Mouse (Mus musculus) embryonic facial prominence, embryonic 13.5 days (tissue): Measurements from ENCODE around the gene Fcho2. TPM values are rescaled to one million over a fixed set of nuclear protein-coding genes. Genes with fewer than 3 reads are reported as not detected.
A peak's percentile ranks its signal among the peaks of the same experiment; 100 is the strongest.
"Not testable (repeated sequence)": the region's sequence is repeated elsewhere in the genome, so short reads cannot be mapped to it uniquely, and the experiment has no call there.

Source experiments
- ATAC-seq: fragments of 200-750 bp; cut with Nextera tagmentation; 2 replicates; pipeline ENCODE4 v1.8.0; 2017; ENCODE audit warnings: low read depth; ENCODE audit not compliant: insufficient number of reproducible peaks, insufficient read depth, low FRiP score, low TSS enrichment
- H3K27ac ChIP-seq: fragments of 300-500 bp; sonication (generic); 2 replicates; pipeline ENCODE4 v1.5.1; 2015; ENCODE audit warnings: moderate library complexity, mild to moderate bottlenecking, inconsistent platforms
- H3K27me3 ChIP-seq: fragments of 300-500 bp; sonication (generic); 2 replicates; pipeline ENCODE4 v1.6.1; 2015; ENCODE audit warnings: mild to moderate bottlenecking, inconsistent platforms
- H3K36me3 ChIP-seq: fragments of 300-500 bp; sonication (generic); 2 replicates; pipeline ENCODE4 v1.6.1; 2015; ENCODE audit warnings: mild to moderate bottlenecking, inconsistent platforms
- H3K4me1 ChIP-seq: fragments of 300-500 bp; sonication (generic); 2 replicates; pipeline ENCODE4 v1.6.1; 2015; ENCODE audit warnings: inconsistent platforms
- H3K4me2 ChIP-seq: fragments of 300-500 bp; sonication (generic); 2 replicates; pipeline ENCODE4 v1.6.1; 2015; ENCODE audit warnings: moderate library complexity, mild to moderate bottlenecking, inconsistent platforms
- H3K4me3 ChIP-seq: fragments of 300-500 bp; sonication (generic); 2 replicates; pipeline ENCODE4 v1.5.1; 2015; ENCODE audit warnings: mild to moderate bottlenecking, inconsistent platforms
- H3K9ac ChIP-seq: fragments of 300-500 bp; sonication (generic); 2 replicates; pipeline ENCODE4 v1.6.1; 2015; ENCODE audit warnings: mild to moderate bottlenecking, inconsistent platforms
- H3K9me3 ChIP-seq: fragments of 300-500 bp; sonication (generic); 2 replicates; pipeline ENCODE4 v1.6.1; 2016; ENCODE audit warnings: inconsistent platforms
- WGBS: fragments of 180-500 bp; shearing (Covaris S2); methylation state at CpG from one replicate; pipeline ENCODE4 v1.1.7; 2015; ENCODE audit warnings: mixed read lengths; 5-methylcytosine and 5-hydroxymethylcytosine counted together
- polyA plus RNA-seq: library from polyadenylated mRNA; unstranded; fragments of >200 nt; fragmentation: Nextera tagmentation; extraction: Ambion mirVana; gene quantifications from 2 replicates; pipeline ENCODE4 v1.2.1, GENCODE M21; 2015

Gene Fcho2
- polyA plus RNA-seq, 1 experiment from 2014 or later, result 45.2 TPM

DNA sequence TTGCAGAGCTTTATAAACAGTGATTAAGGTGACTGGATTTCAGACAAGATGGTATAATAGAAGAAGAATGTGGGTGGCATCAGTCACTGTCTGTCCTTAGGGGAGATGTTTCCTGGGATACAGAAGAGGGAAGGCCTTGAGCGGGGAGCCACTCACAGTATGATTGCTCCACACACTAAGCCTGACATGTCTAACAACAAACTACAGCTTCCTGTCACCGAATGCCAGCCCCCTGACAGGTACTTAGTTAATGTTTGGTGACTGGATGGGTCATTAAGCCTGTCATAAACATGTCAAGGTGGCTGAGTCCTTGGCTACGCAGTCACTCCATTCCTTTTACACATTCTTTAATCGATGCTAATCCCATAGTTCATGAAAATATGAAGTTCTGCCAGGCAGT lies 3.0 kb upstream of the Fcho2 start:
- Histone ChIP-seq H3K4me1 (peaks cover 3% of the 10 kb centered on the region; the same call in 1 of the 2 replicates), H3K4me3 (no peak overlapping the region), H3K27ac (no peak overlapping the region), H3K9me3 (no peaks in the 10 kb centered on the region), H3K27me3 (no peaks in the 10 kb centered on the region), H3K4me2 (no peak overlapping the region), H3K36me3 (no peaks in the 10 kb centered on the region), H3K9ac (no peak overlapping the region)
- 69% methylated on average over 4 of the region's 4 CpGs for WGBS
- no peak for ATAC-seq

DNA sequence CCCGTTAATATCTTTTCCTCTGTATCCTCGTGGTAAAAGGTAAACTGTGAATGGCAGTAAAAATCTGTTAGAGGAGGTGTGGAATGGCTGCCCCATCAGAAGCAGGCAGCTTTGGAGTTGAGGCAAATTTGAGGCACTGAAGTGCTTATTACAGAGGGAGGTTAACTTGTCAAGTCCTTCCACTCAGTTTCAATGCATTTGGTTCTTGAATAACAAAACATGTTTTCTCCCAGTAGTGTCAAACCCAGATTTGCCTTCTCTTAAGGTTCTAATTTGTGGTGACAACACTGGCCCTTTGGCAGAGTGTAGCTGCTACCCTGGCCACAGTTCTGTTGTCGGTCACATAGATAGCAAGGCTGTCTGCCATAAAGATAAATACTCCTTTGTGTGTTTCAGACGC lies 2.5 kb upstream of the Fcho2 start:
- no peaks in the 10 kb centered on the region for H3K9me3 ChIP-seq
- no peak overlapping the region for H3K4me3 ChIP-seq
- 56% methylated on average over 4 of the region's 4 CpGs for WGBS
- H3K27me3 ChIP-seq, result no peaks in the 10 kb centered on the region
- H3K4me1 ChIP-seq, result peaks cover 3% of the 10 kb centered on the region; the same call in 1 of the 2 replicates
- no peak overlapping the region for H3K27ac ChIP-seq
- H3K9ac ChIP-seq, result no peak overlapping the region
- no peaks in the 10 kb centered on the region for H3K36me3 ChIP-seq
- ATAC-seq, result no peak
- no peak overlapping the region for H3K4me2 ChIP-seq

DNA sequence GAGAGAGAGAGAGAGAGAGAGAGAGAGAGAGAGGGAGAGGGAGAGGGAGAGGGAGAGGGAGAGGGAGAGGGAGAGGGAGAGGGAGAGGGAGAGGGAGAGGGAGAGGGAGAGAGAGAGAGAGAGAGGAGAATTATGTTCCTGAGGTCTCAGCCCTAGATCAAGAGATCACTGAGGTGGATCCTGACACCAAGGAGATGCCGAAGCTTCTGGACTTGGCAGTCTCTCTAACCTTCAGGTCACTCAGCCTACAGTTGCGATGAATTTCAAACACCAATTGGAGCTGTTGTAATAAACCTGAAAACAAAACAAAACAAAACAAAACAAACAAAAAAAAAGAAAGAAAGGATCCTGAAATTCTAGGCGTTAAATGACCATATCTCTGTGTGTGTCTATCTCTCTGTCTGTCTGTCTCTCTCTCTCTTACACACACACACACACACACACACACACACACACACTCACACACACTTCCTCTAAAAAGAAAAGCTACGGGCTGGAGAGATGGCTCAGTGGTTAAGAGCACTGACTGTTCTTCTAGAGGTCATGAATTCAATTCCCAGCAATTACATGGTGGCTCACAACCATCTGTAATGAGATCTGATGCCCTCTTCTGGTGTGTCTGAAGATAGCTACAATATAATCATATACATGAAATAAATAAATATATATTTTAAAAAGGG lies 1.9 kb upstream of the Fcho2 start:
- ATAC-seq, H3K36me3 ChIP-seq, H3K4me1 ChIP-seq, H3K27ac ChIP-seq, H3K4me2 ChIP-seq, H3K9ac ChIP-seq, H3K27me3 ChIP-seq, H3K4me3 ChIP-seq, H3K9me3 ChIP-seq: not testable (repeated sequence)
- 82% methylated on average over 4 of the region's 4 CpGs for WGBS

- 81% methylated on average over 9 of the region's 9 CpGs for WGBS
- Histone ChIP-seq H3K27ac (no peak overlapping the region), H3K4me3 (no peak overlapping the region), H3K9me3 (no peaks in the 10 kb centered on the region), H3K9ac (no peak overlapping the region), H3K27me3 (no peaks in the 10 kb centered on the region), H3K4me1 (peaks cover 8% of the 10 kb centered on the region), H3K36me3 (no peaks in the 10 kb centered on the region), H3K4me2 (no peak overlapping the region)
- no peak for ATAC-seq
Observed at GRCm38 (mm10) chr13:98816571-98816970, 1.3 kb upstream of the Fcho2 start.

DNA sequence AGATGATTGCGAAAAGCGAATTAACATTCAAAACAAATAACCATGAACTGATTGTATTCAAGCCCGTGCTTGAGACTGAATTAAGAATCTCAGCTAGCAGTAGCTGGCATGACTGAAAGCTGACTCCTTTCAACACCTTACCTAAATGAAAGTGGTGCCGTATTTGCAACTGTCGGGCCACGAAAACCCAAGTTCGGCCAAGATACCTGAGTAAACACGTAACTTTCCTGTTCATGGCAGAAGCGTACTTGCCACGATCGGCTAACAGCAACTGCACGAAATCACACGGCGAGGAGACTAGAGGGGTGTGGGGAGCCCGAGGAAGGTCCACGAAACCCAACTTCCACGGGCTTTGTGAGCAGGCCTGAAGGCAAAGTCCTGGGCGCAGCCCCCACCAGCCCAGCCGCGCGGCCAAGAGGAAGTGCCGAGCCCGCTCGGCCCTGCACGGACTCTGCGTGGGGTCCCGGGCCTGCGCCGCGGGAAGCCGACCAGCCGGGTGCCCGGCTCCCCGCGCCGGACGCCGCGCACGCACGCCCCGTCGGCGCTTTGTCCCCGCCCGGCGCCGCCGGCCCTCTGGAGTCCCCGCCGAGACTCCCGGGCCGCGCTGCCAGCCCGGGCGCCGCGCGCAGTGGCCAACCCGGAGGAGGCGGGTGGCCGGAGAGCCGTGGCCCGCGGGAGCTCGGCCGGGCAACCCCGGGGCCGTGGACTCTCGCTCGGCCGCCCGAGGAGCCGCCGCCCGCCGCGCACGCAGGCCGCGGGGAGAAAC lies 791 bp downstream of the Fcho2 start:
- no peaks in the 10 kb centered on the region for H3K9me3 ChIP-seq
- H3K27me3 ChIP-seq, result no peaks in the 10 kb centered on the region
- peak overlapping the region; percentile 97 for H3K27ac ChIP-seq
- ATAC-seq, result peak; percentile 45; the same call in 1 of the 2 replicates
- H3K4me3 ChIP-seq, result peak overlapping the region; percentile 92
- H3K4me2 ChIP-seq, result peak overlapping the region; percentile 55
- H3K9ac ChIP-seq, result peak overlapping the region; percentile 99
- WGBS, result under 1% methylated on average over 81 of the region's 81 CpGs
- H3K4me1 ChIP-seq, result peaks cover 11% of the 10 kb centered on the region
- H3K36me3 ChIP-seq, result no peaks in the 10 kb centered on the region

DNA sequence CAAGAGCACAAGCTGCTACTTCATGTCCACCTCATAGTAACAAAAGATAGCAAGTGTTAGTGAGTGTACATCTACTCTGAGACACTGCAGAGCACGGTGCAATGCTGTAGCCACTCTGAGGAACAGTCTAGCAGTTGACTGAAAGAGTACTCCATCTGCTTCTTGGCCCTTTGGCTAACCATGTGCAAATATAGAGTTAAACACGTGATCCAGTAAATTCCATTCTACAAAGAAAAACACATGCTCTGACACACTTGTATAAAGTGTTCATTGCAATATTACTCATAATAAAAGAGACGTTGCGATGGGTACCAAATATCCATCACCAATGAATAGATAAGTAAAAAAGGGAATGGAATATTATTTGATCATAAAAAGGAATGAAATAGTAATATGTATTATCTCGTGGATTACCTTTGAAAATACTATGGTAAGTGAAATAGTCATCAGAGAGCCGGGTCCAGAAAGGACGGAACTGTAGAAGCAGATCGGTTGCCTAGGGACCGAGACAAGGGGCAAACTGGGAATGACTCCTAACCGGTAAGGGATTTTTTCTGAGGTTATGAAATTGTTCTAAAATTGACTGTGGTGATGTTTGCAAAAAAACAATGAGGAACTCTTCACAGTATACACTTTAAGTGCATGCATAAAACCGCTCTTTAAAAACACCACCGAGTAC lies 1.5 kb downstream of the Fcho2 start:
- Histone ChIP-seq H3K27ac (peak overlapping the region; percentile 97), H3K9ac (peak overlapping the region; percentile 99), H3K4me2 (peak overlapping the region; percentile 55), H3K4me1 (peaks cover 11% of the 10 kb centered on the region), H3K4me3 (peak overlapping the region; percentile 92), H3K9me3 (no peaks in the 10 kb centered on the region), H3K36me3 (no peaks in the 10 kb centered on the region), H3K27me3 (no peaks in the 10 kb centered on the region)
- no peak for ATAC-seq
- 28% methylated on average over 12 of the region's 12 CpGs for WGBS

DNA sequence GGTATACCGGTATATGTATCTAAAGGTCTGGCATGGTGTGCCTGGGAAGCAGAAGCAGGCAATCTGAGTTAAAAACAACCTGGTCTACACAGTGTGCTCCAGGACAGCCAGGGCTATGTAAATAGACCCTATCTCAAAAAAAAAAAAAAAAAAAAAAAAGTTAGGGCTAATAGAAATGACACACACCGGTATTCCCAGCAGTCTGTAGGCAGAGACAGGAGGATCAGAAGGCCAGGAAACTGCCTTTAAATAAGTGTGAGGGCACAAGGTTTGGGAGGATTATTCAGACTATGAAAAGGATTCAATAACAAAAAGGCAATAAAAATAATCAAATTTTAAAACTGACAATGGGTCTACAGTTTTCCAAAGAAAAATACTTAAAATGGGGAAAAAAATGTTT lies 2.1 kb downstream of the Fcho2 start:
- H3K4me1 ChIP-seq, result peaks cover 11% of the 10 kb centered on the region
- no peak overlapping the region for H3K9ac ChIP-seq
- no peaks in the 10 kb centered on the region for H3K27me3 ChIP-seq
- peak overlapping the region; percentile 92 for H3K4me3 ChIP-seq
- peak overlapping the region; percentile 55 for H3K4me2 ChIP-seq
- H3K9me3 ChIP-seq, result no peaks in the 10 kb centered on the region
- no peak for ATAC-seq
- no peaks in the 10 kb centered on the region for H3K36me3 ChIP-seq
- H3K27ac ChIP-seq, result no peak overlapping the region
- 79% methylated on average over 2 of the region's 2 CpGs for WGBS

DNA sequence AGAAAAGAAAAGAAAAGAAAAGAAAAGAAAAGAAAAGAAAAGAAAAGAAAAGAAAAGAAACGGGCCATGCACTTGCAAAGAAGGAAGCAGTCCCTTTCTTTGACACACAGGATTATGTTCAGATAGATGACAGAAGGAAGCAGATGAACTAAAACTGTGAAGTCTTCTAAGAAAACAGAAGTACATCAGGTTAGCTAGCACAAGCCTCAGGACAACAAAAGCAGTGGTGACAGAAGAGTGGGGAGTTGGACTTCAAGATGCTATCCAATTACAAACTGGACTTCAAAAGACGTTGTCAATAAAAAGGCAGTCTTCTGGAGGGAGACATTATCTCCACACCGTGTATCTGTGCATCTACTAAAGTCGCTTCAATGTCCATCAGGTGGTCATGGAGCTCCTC lies 3.0 kb downstream of the Fcho2 start:
- 71% methylated on average over 4 of the region's 4 CpGs for WGBS
- 0 out of 2 replicates have a peak overlapping the region, but pooled peaks have one; percentile 26 for H3K4me2 ChIP-seq
- H3K9me3 ChIP-seq, result no peaks in the 10 kb centered on the region
- no peaks in the 10 kb centered on the region for H3K27me3 ChIP-seq
- H3K9ac ChIP-seq, result no peak overlapping the region
- H3K4me3 ChIP-seq, result no peak overlapping the region
- no peak for ATAC-seq
- no peak overlapping the region for H3K27ac ChIP-seq
- no peaks in the 10 kb centered on the region for H3K36me3 ChIP-seq
- H3K4me1 ChIP-seq, result peaks cover 11% of the 10 kb centered on the region

- H3K4me3 ChIP-seq, result no peak overlapping the region
Observed at GRCm38 (mm10) chr13:98810143-98810542, 5.1 kb downstream of the Fcho2 start.

DNA sequence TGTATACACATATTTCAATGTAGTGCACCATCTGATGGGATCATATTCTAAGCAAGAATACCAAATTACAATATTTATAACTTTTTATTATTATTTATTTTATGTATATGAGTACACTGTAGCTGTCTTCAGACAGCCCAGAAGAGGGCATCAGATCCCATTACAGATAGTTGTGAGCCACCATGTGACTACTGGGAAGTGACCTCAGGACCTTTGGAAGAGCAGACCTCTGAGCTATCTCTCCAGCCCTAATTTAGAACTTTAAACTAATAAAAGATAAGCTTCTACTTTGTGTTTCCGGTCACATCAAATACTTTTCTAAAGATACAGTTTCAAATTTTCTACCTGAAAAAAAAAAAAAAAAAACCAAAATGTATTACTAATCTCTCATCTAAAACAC lies 6.2 kb downstream of the Fcho2 start:
- WGBS, result 92% methylated on average over 1 of the region's 1 CpGs
- H3K27me3 ChIP-seq, result no peaks in the 10 kb centered on the region
- no peak overlapping the region for H3K9ac ChIP-seq
- H3K36me3 ChIP-seq, result peaks cover 11% of the 10 kb centered on the region
- H3K4me2 ChIP-seq, result no peak overlapping the region
- no peak overlapping the region for H3K4me3 ChIP-seq
- peaks cover 11% of the 10 kb centered on the region for H3K4me1 ChIP-seq
- H3K9me3 ChIP-seq, result no peaks in the 10 kb centered on the region
- no peak for ATAC-seq
- no peak overlapping the region for H3K27ac ChIP-seq

More at GRCm38 (mm10) chr13:98810143-98810542, 5.1 kb downstream of the Fcho2 start:
- Histone ChIP-seq H3K27ac (no peak overlapping the region), H3K9ac (no peak overlapping the region), H3K9me3 (no peaks in the 10 kb centered on the region), H3K4me1 (peaks cover 11% of the 10 kb centered on the region), H3K36me3 (peaks cover 1% of the 10 kb centered on the region), H3K27me3 (no peaks in the 10 kb centered on the region), H3K4me2 (no peak overlapping the region)
- no peak for ATAC-seq
- 56% methylated on average over 6 of the region's 6 CpGs for WGBS

DNA sequence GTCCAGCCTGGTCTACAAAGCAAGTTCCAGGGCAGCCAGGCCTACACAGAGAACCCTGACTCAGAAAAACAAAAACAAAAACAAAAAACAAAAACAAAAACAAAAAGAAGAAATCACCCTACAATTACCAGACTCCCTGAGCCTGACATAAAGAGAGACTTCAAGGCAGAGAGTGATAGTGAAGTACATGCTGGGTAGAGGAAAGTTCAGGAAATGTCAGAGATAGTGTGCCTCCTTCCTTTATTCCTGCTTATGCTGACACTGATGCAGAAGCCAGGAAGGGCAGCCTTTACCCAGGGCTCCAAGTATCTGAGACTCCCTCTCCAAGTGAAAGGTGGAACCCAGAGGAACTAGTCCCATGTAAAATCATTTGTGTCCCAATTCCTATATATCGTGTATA lies 10.8 kb downstream of the Fcho2 start:
- WGBS, result 100% methylated on average over 1 of the region's 1 CpGs
- Histone ChIP-seq H3K27ac (no peak overlapping the region), H3K9ac (no peak overlapping the region), H3K4me1 (no peaks in the 10 kb centered on the region), H3K27me3 (no peaks in the 10 kb centered on the region), H3K4me3 (no peak overlapping the region), H3K36me3 (peaks cover 45% of the 10 kb centered on the region), H3K4me2 (no peak overlapping the region), H3K9me3 (peaks cover 9% of the 10 kb centered on the region; the same call in 1 of the 2 replicates)
- no peak for ATAC-seq
